8 mouse cellular contexts compared by ENCODE assay signal in the genomic region with DNA sequence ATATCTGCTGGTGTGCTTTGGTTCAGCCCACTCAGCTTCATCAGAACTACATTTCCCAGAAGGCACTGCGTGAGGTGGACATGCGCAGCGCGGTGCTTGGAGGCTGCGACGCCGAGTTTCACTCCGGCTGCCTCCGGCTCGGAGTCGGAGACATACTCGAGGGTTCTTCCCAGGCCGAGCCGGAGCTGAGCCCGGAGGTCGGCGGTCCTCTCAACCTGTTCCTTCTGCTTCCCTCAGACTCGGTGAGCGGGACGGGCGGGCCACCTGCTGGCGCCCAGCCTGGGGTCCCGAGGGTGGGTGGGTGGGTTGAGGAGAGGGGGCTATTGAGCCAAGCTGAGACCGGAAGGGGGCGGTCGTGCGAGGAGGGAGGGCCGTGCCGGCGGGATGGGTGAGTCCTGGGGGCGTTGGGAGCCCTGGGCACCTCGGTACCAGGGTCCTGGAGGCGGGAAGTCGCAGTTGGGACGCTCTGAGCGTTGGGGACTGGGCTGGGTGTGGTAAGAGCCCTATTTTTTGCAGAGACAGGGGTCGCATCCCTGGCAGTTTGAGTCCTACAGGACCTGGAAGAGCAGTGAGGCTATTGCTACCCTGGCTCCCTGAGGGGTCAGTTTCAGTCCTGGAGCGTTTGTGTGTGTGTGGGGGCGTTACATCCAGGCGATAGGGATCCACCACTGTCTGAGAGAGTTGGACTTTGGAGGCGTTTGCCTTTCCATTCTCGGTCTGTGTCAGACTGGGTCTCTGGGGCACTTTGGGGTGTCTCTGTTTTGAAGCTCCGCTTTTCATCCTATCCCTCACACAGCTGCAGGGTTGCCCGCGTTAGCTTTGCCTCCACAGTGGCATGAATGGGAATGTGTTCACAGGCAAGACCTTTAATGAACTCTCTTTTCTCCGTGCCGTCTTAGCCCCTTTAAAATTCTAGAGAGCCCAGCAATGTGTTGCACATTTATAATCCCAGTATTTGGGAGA. TPM values are rescaled to one million over a fixed set of nuclear protein-coding genes. Genes with fewer than 3 reads are reported as not detected.
DNase-seq lines count a peak whose midpoint lies in the region; ATAC-seq lines count a peak whose summit lies in the region.

A gene (plus strand): TSS at position 76 of the 963 bp plus-strand sequence.

- H3K4me2 ChIP-seq in heart, embryonic 13.5 days = peak within 1 kb of the TSS; percentile 92
- peak within 1 kb of the TSS; percentile 98 for H3K4me2 ChIP-seq in liver, embryonic 12.5 days
- H3K4me2 ChIP-seq in stomach, embryonic 15.5 days = peak within 1 kb of the TSS; percentile 85

- peaks cover 13% of the 10 kb centered on the region for H3K4me1 ChIP-seq in heart, embryonic 13.5 days
- H3K4me1 ChIP-seq in liver, embryonic 12.5 days = peaks cover 10% of the 10 kb centered on the region
- peaks cover 8% of the 10 kb centered on the region; the same call in 1 of the 2 replicates for H3K4me1 ChIP-seq in stomach, embryonic 15.5 days

- 2% methylated on average over 46 of the region's 47 CpGs for WGBS in heart, embryonic 13.5 days
- 3% methylated on average over 47 of the region's 47 CpGs for WGBS in liver, embryonic 12.5 days (ENCODE audit: insufficient replicate concordance)
- 2% methylated on average over 46 of the region's 47 CpGs for WGBS in stomach, embryonic 15.5 days

- H3K9ac ChIP-seq in heart, embryonic 13.5 days = peak within 1 kb of the TSS; percentile 93
- H3K9ac ChIP-seq in liver, embryonic 12.5 days = peak within 1 kb of the TSS; percentile 93
- H3K9ac ChIP-seq in stomach, embryonic 15.5 days = peak within 1 kb of the TSS; percentile 68

- H3K36me3 ChIP-seq in heart, embryonic 13.5 days = peaks cover 40% of the 10 kb centered on the region
- peaks cover 34% of the 10 kb centered on the region for H3K36me3 ChIP-seq in liver, embryonic 12.5 days
- peaks cover 13% of the 10 kb centered on the region for H3K36me3 ChIP-seq in stomach, embryonic 15.5 days

- H3K4me3 ChIP-seq in heart, embryonic 13.5 days = peak within 1 kb of the TSS; percentile 84
- peak within 1 kb of the TSS; percentile 83 for H3K4me3 ChIP-seq in liver, embryonic 12.5 days
- peak within 1 kb of the TSS; percentile 85 for H3K4me3 ChIP-seq in stomach, embryonic 15.5 days (replicated peaks)

- ATAC-seq in erythroid progenitor cell, adult 5-6 weeks (replicated peaks; ENCODE audit: low FRiP score, poor library complexity, severe bottlenecking) = peak; percentile 97
- ATAC-seq in heart, embryonic 13.5 days (ENCODE audit: extremely low read depth, insufficient number of reproducible peaks, low FRiP score, low TSS enrichment) = peak; percentile 79; the same call in 1 of the 2 replicates
- peak; percentile 93 for ATAC-seq in liver, embryonic 12.5 days
- peak; percentile 91 for ATAC-seq in stomach, embryonic 15.5 days (ENCODE audit: insufficient read depth, low FRiP score, low read depth)

- no peaks in the 10 kb centered on the region for H3K9me3 ChIP-seq in heart, embryonic 13.5 days
- H3K9me3 ChIP-seq in liver, embryonic 12.5 days (replicated peaks) = no peaks in the 10 kb centered on the region
- H3K9me3 ChIP-seq in stomach, embryonic 15.5 days = no peaks in the 10 kb centered on the region

- DNase-seq in CD4-positive helper T cell, adult 2 months (ENCODE audit: low read depth, low spot score) = peak; percentile 92
- DNase-seq in brain, embryonic 18.5 days (ENCODE audit: low read depth, low spot score) = peak; percentile 84
- peak; percentile 94 for DNase-seq in kidney, postnatal 10 days
- DNase-seq in natural killer cell, adult 2 months (ENCODE audit: low spot score in 2 of 2) = peak; percentile 84 to 86

- H3K27ac ChIP-seq in heart, embryonic 13.5 days (replicated peaks) = peak within 1 kb of the TSS; percentile 87
- H3K27ac ChIP-seq in liver, embryonic 12.5 days = peak within 1 kb of the TSS; percentile 79
- peak within 1 kb of the TSS; percentile 80 for H3K27ac ChIP-seq in stomach, embryonic 15.5 days

- H3K27me3 ChIP-seq in heart, embryonic 13.5 days (replicated peaks) = no peaks in the 10 kb centered on the region
- H3K27me3 ChIP-seq in liver, embryonic 12.5 days (replicated peaks) = no peaks in the 10 kb centered on the region
- no peaks in the 10 kb centered on the region for H3K27me3 ChIP-seq in stomach, embryonic 15.5 days (replicated peaks)

RNA-seq across cellular contexts. Expression of the gene that starts here (rescaled TPM):
- 1.8 and 3.8 TPM in 2 replicates for total RNA-seq in erythroid progenitor cell, adult 5-6 weeks (2015; ENCODE audit: low replicate concordance)
- 0.13 and 2.3 TPM in 2 replicates for total RNA-seq in erythroid progenitor cell, adult 5-6 weeks (2017; ENCODE audit: low replicate concordance)
- polyA plus RNA-seq in heart, embryonic 13.5 days (2015; fragmentation: Nextera tagmentation; extraction: Ambion mirVana) = 23.0 and 23.9 TPM in 2 replicates
- polyA plus RNA-seq in liver, embryonic 12.5 days (2016; fragmentation: Nextera tagmentation; extraction: Ambion mirVana) = 11.3 and 12.5 TPM in 2 replicates
- 22.9 and 25.4 TPM in 2 replicates for polyA plus RNA-seq in stomach, embryonic 15.5 days (2015; fragmentation: Nextera tagmentation; extraction: Ambion mirVana)

Comparison
In these comparisons a context has a peak if more than half of its experiments do, and no peak if none do; other contexts are left out.
1. Peak in every context shown above with its lines: DNase-seq, ATAC-seq, H3K4me3 ChIP-seq and H3K27ac ChIP-seq.